Comparison of ENCODE assay signal across 9 mouse cellular contexts in the genomic region with DNA sequence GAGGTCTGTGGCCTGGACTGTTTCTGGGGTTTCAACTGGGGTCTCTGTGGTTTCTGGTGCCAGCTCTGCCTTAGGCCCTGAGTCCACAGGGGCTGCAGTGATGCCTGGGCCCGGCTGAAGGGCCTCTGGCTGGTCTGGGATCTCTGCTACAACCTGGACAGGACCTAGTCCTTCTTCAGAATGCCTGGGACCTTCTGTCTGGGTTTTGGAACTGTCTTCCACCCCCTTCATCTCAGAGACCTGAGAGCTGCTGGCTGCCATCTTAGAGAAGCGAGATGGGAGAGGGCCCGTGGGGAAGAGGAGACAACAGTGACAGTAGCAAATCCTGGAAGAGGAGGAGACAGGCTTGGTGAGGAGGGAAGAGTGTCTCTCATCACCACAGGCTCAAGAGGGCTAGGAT. TPM values are rescaled to one million over a fixed set of nuclear protein-coding genes. Genes with fewer than 3 reads are reported as not detected.
DNase-seq lines count a peak whose midpoint lies in the region; ATAC-seq and TF ChIP-seq lines count a peak whose summit lies in the region.
"Had no signal": no experiment of that assay in that cellular context is flagged by ENCODE, and none has a peak within 500 bp of the region (broad histone marks: within the 10 kb centered on the region; RNA-seq: fewer than 3 reads in every experiment).

No protein-coding gene starts in this region.

- no peak for TF ChIP-seq POLR2A in kidney, adult 2 months (IDR thresholded peaks at IDR 0.05; ENCODE audit: low read depth, low read length)

- no peak for TF ChIP-seq CTCF in kidney, adult 2 months (conservative IDR thresholded peaks at IDR 0.05; ENCODE audit: insufficient read depth, insufficient read length, low read depth, low read length)

- H3K4me3 ChIP-seq in kidney, embryonic 16.5 days (ENCODE audit: low read length) = peak overlapping the region; percentile 48
- H3K4me3 ChIP-seq in kidney, adult 2 months (ENCODE audit: insufficient read depth, low read depth, low read length) = no peak overlapping the region
- peak overlapping the region; percentile 46 for H3K4me3 ChIP-seq in embryonic facial prominence, embryonic 11.5 days (ENCODE audit: low read depth, low read length)
- peak overlapping the region; percentile 44 for H3K4me3 ChIP-seq in hindbrain, embryonic 15.5 days
- peak overlapping the region; percentile 44 for H3K4me3 ChIP-seq in neural tube, embryonic 12.5 days

- no peaks in the 10 kb centered on the region for H3K27me3 ChIP-seq in kidney, embryonic 16.5 days (ENCODE audit: insufficient read depth, low read length)
- H3K27me3 ChIP-seq in kidney, adult 2 months (replicated peaks; ENCODE audit: control insufficient read depth, insufficient read depth, low read length) = no peaks in the 10 kb centered on the region
- no peaks in the 10 kb centered on the region for H3K27me3 ChIP-seq in embryonic facial prominence, embryonic 11.5 days (ENCODE audit: control insufficient read depth, insufficient read depth, low read length)
- no peaks in the 10 kb centered on the region for H3K27me3 ChIP-seq in hindbrain, embryonic 15.5 days
- no peaks in the 10 kb centered on the region for H3K27me3 ChIP-seq in neural tube, embryonic 12.5 days (replicated peaks)
- H3K27me3 ChIP-seq: megakaryocyte, embryonic 14.5 days had no signal

- H3K4me2 ChIP-seq in kidney, embryonic 16.5 days (replicated peaks; ENCODE audit: low read depth, low read length) = peak overlapping the region; percentile 63
- H3K4me2 ChIP-seq in embryonic facial prominence, embryonic 11.5 days (ENCODE audit: low read depth, low read length) = peak overlapping the region; percentile 83
- H3K4me2 ChIP-seq in hindbrain, embryonic 15.5 days = peak overlapping the region; percentile 84
- peak overlapping the region; percentile 98 for H3K4me2 ChIP-seq in neural tube, embryonic 12.5 days (replicated peaks)

- H3K27ac ChIP-seq in kidney, embryonic 16.5 days (ENCODE audit: low read length) = peak overlapping the region; percentile 40
- no peak overlapping the region for H3K27ac ChIP-seq in kidney, adult 2 months (ENCODE audit: insufficient read depth, low read depth, low read length)
- H3K27ac ChIP-seq in embryonic facial prominence, embryonic 11.5 days (replicated peaks; ENCODE audit: low read depth, low read length) = 0 out of 2 replicates have a peak overlapping the region, but pooled peaks have one; percentile 7
- H3K27ac ChIP-seq in hindbrain, embryonic 15.5 days (replicated peaks) = peak overlapping the region; percentile 81
- H3K27ac ChIP-seq in neural tube, embryonic 12.5 days = no peak overlapping the region; the same call in 1 of the 2 replicates

- DNase-seq in kidney, adult 2 months = no peak
- DNase-seq in embryonic facial prominence, embryonic 11.5 days (ENCODE audit: low spot score) = no peak
- no peak for DNase-seq in natural killer cell, adult 2 months (ENCODE audit: low spot score in 2 of 2)
- DNase-seq in layer of hippocampus, postnatal 14 days (ENCODE audit: low spot score in 2 of 2) = no peak
- DNase-seq in adrenal gland, adult 2 months = no peak

- no peak for ATAC-seq in kidney, embryonic 16.5 days (ENCODE audit: low FRiP score, low TSS enrichment)
- no peak for ATAC-seq in embryonic facial prominence, embryonic 11.5 days (replicated peaks; ENCODE audit: insufficient number of reproducible peaks, low FRiP score, low TSS enrichment, low read depth)
- no peak for ATAC-seq in hindbrain, embryonic 15.5 days (ENCODE audit: low FRiP score, low read depth)
- ATAC-seq in neural tube, embryonic 12.5 days (ENCODE audit: low FRiP score, low read depth) = no peak

- H3K9me3 ChIP-seq in kidney, embryonic 16.5 days (ENCODE audit: low read length) = no peaks in the 10 kb centered on the region
- no peaks in the 10 kb centered on the region for H3K9me3 ChIP-seq in embryonic facial prominence, embryonic 11.5 days (replicated peaks; ENCODE audit: control insufficient read depth, low read length)
- H3K9me3 ChIP-seq in hindbrain, embryonic 15.5 days = no peaks in the 10 kb centered on the region
- no peaks in the 10 kb centered on the region for H3K9me3 ChIP-seq in neural tube, embryonic 12.5 days
- H3K9me3 ChIP-seq: megakaryocyte, embryonic 14.5 days had no signal

- peaks cover 35% of the 10 kb centered on the region for H3K36me3 ChIP-seq in kidney, embryonic 16.5 days (ENCODE audit: insufficient read depth, low read length)
- H3K36me3 ChIP-seq in kidney, adult 2 months (ENCODE audit: control insufficient read depth, insufficient read depth, low read length) = no peaks in the 10 kb centered on the region
- H3K36me3 ChIP-seq in embryonic facial prominence, embryonic 11.5 days (replicated peaks; ENCODE audit: control insufficient read depth, insufficient read depth, low read depth, low read length) = peaks cover 4% of the 10 kb centered on the region
- peaks cover 22% of the 10 kb centered on the region for H3K36me3 ChIP-seq in hindbrain, embryonic 15.5 days
- peaks cover 38% of the 10 kb centered on the region for H3K36me3 ChIP-seq in neural tube, embryonic 12.5 days

- peak overlapping the region; percentile 64 for H3K9ac ChIP-seq in kidney, embryonic 16.5 days (replicated peaks; ENCODE audit: low read length)
- peak overlapping the region; percentile 74 for H3K9ac ChIP-seq in embryonic facial prominence, embryonic 11.5 days (replicated peaks; ENCODE audit: low read length)
- peak overlapping the region; percentile 74 for H3K9ac ChIP-seq in hindbrain, embryonic 15.5 days
- H3K9ac ChIP-seq in neural tube, embryonic 12.5 days = peak overlapping the region; percentile 69

- 58% methylated on average over 3 of the region's 3 CpGs for WGBS in kidney, embryonic 16.5 days
- WGBS in kidney, adult 2 months = 74% methylated on average over 3 of the region's 3 CpGs
- WGBS in embryonic facial prominence, embryonic 11.5 days = 78% methylated on average over 3 of the region's 3 CpGs
- WGBS in hindbrain, embryonic 15.5 days = 56% methylated on average over 3 of the region's 3 CpGs
- 80% methylated on average over 3 of the region's 3 CpGs for WGBS in neural tube, embryonic 12.5 days

- H3K4me1 ChIP-seq in kidney, embryonic 16.5 days (ENCODE audit: insufficient read depth, low read length) = peaks cover 82% of the 10 kb centered on the region
- peaks cover 17% of the 10 kb centered on the region for H3K4me1 ChIP-seq in kidney, adult 2 months (ENCODE audit: control insufficient read depth, insufficient read depth, low read length)
- peaks cover 18% of the 10 kb centered on the region for H3K4me1 ChIP-seq in embryonic facial prominence, embryonic 11.5 days (ENCODE audit: control insufficient read depth, insufficient read depth, low read length)
- peaks cover 87% of the 10 kb centered on the region for H3K4me1 ChIP-seq in hindbrain, embryonic 15.5 days (replicated peaks)
- H3K4me1 ChIP-seq in neural tube, embryonic 12.5 days = peaks cover 84% of the 10 kb centered on the region

RNA-seq across cellular contexts. Expression of a gene that starts 0.9 kb away (rescaled TPM):
- polyA plus RNA-seq in kidney, embryonic 16.5 days (2015; fragmentation: Nextera tagmentation; extraction: Ambion mirVana) = 34.7 and 51.6 TPM in 2 replicates
- polyA plus RNA-seq in kidney, adult 2 months (2012; rRNA removed) = 21.2 and 28.9 TPM in 2 replicates
- 52.7 and 56.0 TPM in 2 replicates for polyA plus RNA-seq in embryonic facial prominence, embryonic 11.5 days (2014; fragmentation: Nextera tagmentation; extraction: Ambion mirVana)
- 63.3 and 77.5 TPM in 2 replicates for polyA plus RNA-seq in hindbrain, embryonic 15.5 days (2015; fragmentation: Nextera tagmentation; extraction: Ambion mirVana)
- polyA plus RNA-seq in neural tube, embryonic 12.5 days (2016; fragmentation: Nextera tagmentation; extraction: Ambion mirVana) = 46.4 and 66.2 TPM in 2 replicates
- total RNA-seq in layer of hippocampus, postnatal 14 days (2021) = 10 to 100 TPM; 34.0 to 35.5 TPM
- 10 to 100 TPM; 19.9 to 29.2 TPM for total RNA-seq in adrenal gland, adult 2 months (2021)
- polyA plus RNA-seq in adrenal gland, adult 2 months (2012; rRNA removed) = 13.7 and 28.4 TPM in 2 replicates

RNA-seq across cellular contexts. Expression of a gene that starts 1.0 kb away (rescaled TPM):
- polyA plus RNA-seq in kidney, embryonic 16.5 days (2015; fragmentation: Nextera tagmentation; extraction: Ambion mirVana) = 5.4 and 6.0 TPM in 2 replicates
- polyA plus RNA-seq in kidney, adult 2 months (2012; rRNA removed) = 3.6 and 4.6 TPM in 2 replicates
- 7.6 and 7.7 TPM in 2 replicates for polyA plus RNA-seq in embryonic facial prominence, embryonic 11.5 days (2014; fragmentation: Nextera tagmentation; extraction: Ambion mirVana)
- polyA plus RNA-seq in hindbrain, embryonic 15.5 days (2015; fragmentation: Nextera tagmentation; extraction: Ambion mirVana) = 54.2 and 62.4 TPM in 2 replicates
- 5.3 and 6.2 TPM in 2 replicates for polyA plus RNA-seq in neural tube, embryonic 12.5 days (2016; fragmentation: Nextera tagmentation; extraction: Ambion mirVana)
- total RNA-seq in layer of hippocampus, postnatal 14 days (2021) = 100 to 1,000 TPM; 184 to 201 TPM
- 1 to 10 TPM; 1.7 to 2.0 TPM for total RNA-seq in adrenal gland, adult 2 months (2021)
- polyA plus RNA-seq in adrenal gland, adult 2 months (2012; rRNA removed) = 8.5 and 9.5 TPM in 2 replicates

RNA-seq across cellular contexts. Expression of a gene that starts 2.9 kb away (rescaled TPM):
- polyA plus RNA-seq in kidney, embryonic 16.5 days (2015; fragmentation: Nextera tagmentation; extraction: Ambion mirVana) = 61.3 and 88.7 TPM in 2 replicates
- polyA plus RNA-seq in kidney, adult 2 months (2012; rRNA removed) = 2.8 and 17.6 TPM in 2 replicates
- polyA plus RNA-seq in embryonic facial prominence, embryonic 11.5 days (2014; fragmentation: Nextera tagmentation; extraction: Ambion mirVana) = 53.4 and 75.3 TPM in 2 replicates
- polyA plus RNA-seq in hindbrain, embryonic 15.5 days (2015; fragmentation: Nextera tagmentation; extraction: Ambion mirVana) = 28.1 and 46.9 TPM in 2 replicates
- polyA plus RNA-seq in neural tube, embryonic 12.5 days (2016; fragmentation: Nextera tagmentation; extraction: Ambion mirVana) = 63.1 and 80.4 TPM in 2 replicates
- 10 to 100 TPM; 21.2 to 27.3 TPM for total RNA-seq in layer of hippocampus, postnatal 14 days (2021)
- 10 to 100 TPM; 16.4 to 20.3 TPM for total RNA-seq in adrenal gland, adult 2 months (2021)
- 0.66 and 13.1 TPM in 2 replicates for polyA plus RNA-seq in adrenal gland, adult 2 months (2012; rRNA removed)

RNA-seq across cellular contexts. Expression of a gene that starts 3.7 kb away (rescaled TPM):
- 1.2 TPM in 1 of 2 replicates, not detected in the other for polyA plus RNA-seq in kidney, embryonic 16.5 days (2015; fragmentation: Nextera tagmentation; extraction: Ambion mirVana)
- polyA plus RNA-seq in kidney, adult 2 months (2012; rRNA removed) = 0.91 and 1.3 TPM in 2 replicates
- polyA plus RNA-seq in embryonic facial prominence, embryonic 11.5 days (2014; fragmentation: Nextera tagmentation; extraction: Ambion mirVana) = 0.32 and 0.53 TPM in 2 replicates
- 0.28 TPM in 1 of 2 replicates, not detected in the other for polyA plus RNA-seq in hindbrain, embryonic 15.5 days (2015; fragmentation: Nextera tagmentation; extraction: Ambion mirVana)
- polyA plus RNA-seq in neural tube, embryonic 12.5 days (2016; fragmentation: Nextera tagmentation; extraction: Ambion mirVana) = not detected in 2 replicates
- total RNA-seq in layer of hippocampus, postnatal 14 days (2021) = 1 to 10 TPM in 1 of 2 experiments, not detected in 1; 2.0 TPM
- total RNA-seq in adrenal gland, adult 2 months (2021) = 1 to 10 TPM in 1 of 2 experiments, not detected in 1; 1.3 TPM
- 1.7 and 2.0 TPM in 2 replicates for polyA plus RNA-seq in adrenal gland, adult 2 months (2012; rRNA removed)

RNA-seq across cellular contexts. Expression of a gene that starts 5.6 kb away (rescaled TPM):
- polyA plus RNA-seq in kidney, embryonic 16.5 days (2015; fragmentation: Nextera tagmentation; extraction: Ambion mirVana) = 19.7 and 21.4 TPM in 2 replicates
- 56.9 and 66.9 TPM in 2 replicates for polyA plus RNA-seq in kidney, adult 2 months (2012; rRNA removed)
- 2.6 and 3.0 TPM in 2 replicates for polyA plus RNA-seq in embryonic facial prominence, embryonic 11.5 days (2014; fragmentation: Nextera tagmentation; extraction: Ambion mirVana)
- polyA plus RNA-seq in hindbrain, embryonic 15.5 days (2015; fragmentation: Nextera tagmentation; extraction: Ambion mirVana) = 4.8 and 5.5 TPM in 2 replicates
- polyA plus RNA-seq in neural tube, embryonic 12.5 days (2016; fragmentation: Nextera tagmentation; extraction: Ambion mirVana) = 5.9 and 6.6 TPM in 2 replicates
- total RNA-seq in layer of hippocampus, postnatal 14 days (2021) = 1 to 10 TPM; 5.8 to 6.3 TPM
- 100 to 1,000 TPM; 115 to 145 TPM for total RNA-seq in adrenal gland, adult 2 months (2021)
- 95.3 and 172 TPM in 2 replicates for polyA plus RNA-seq in adrenal gland, adult 2 months (2012; rRNA removed)

Comparison
In these comparisons a context has a peak if more than half of its experiments do, and no peak if none do; other contexts are left out.
1. H3K27ac ChIP-seq: peak in kidney, embryonic 16.5 days (single experiment), embryonic facial prominence, embryonic 11.5 days (single experiment) and hindbrain, embryonic 15.5 days (single experiment); none in kidney, adult 2 months (single experiment) and neural tube, embryonic 12.5 days (single experiment).
2. Peak in every context shown above with its lines, with median percentiles within 50 percentile points of each other: H3K4me2 ChIP-seq and H3K9ac ChIP-seq.